9 mouse cellular contexts compared by ENCODE assay signal in genomic region chr5:140736166-140736565, GRCm38 (mm10). TPM values are rescaled to one million over a fixed set of nuclear protein-coding genes. Genes with fewer than 3 reads are reported as not detected.
DNase-seq lines count a peak whose midpoint lies in the region; ATAC-seq and TF ChIP-seq lines count a peak whose summit lies in the region.
"Had no signal": no experiment of that assay in that cellular context is flagged by ENCODE, and none has a peak within 500 bp of the region (broad histone marks: within the 10 kb centered on the region; RNA-seq: fewer than 3 reads in every experiment).

No protein-coding gene starts in this region.

- peaks cover 32% of the 10 kb centered on the region for H3K27me3 ChIP-seq in kidney, embryonic 15.5 days
- H3K27me3 ChIP-seq in E14TG2a.4 (ENCODE audit: insufficient read depth, low read length): peaks cover 54% of the 10 kb centered on the region
- H3K27me3 ChIP-seq in liver, embryonic 13.5 days: peaks cover 46% of the 10 kb centered on the region

- no peaks in the 10 kb centered on the region for H3K36me3 ChIP-seq in kidney, embryonic 15.5 days
- H3K36me3 ChIP-seq in E14TG2a.4 (ENCODE audit: insufficient read depth, low read length): no peaks in the 10 kb centered on the region
- H3K36me3 ChIP-seq in liver, embryonic 13.5 days: no peaks in the 10 kb centered on the region

- DNase-seq in kidney, adult 18-20 months: no peak
- DNase-seq in liver, embryonic 13.5 days: no peak
- DNase-seq in right cerebral cortex, adult 18-20 months: no peak
- no peak for DNase-seq in urinary bladder, adult 18-20 months (ENCODE audit: low spot score in 2 of 2)
- DNase-seq: kidney, adult 8-10 months had no signal

- H3K9me3 ChIP-seq in kidney, embryonic 15.5 days (replicated peaks): no peaks in the 10 kb centered on the region
- H3K9me3 ChIP-seq in E14TG2a.4 (ENCODE audit: low read length): peaks cover 8% of the 10 kb centered on the region; the same call in 1 of the 2 replicates
- H3K9me3 ChIP-seq in liver, embryonic 13.5 days (replicated peaks): no peaks in the 10 kb centered on the region

- no peak for ATAC-seq in kidney, embryonic 15.5 days (replicated peaks; ENCODE audit: low FRiP score)
- ATAC-seq in liver, embryonic 13.5 days (ENCODE audit: low read depth): no peak
- ATAC-seq in frontal cortex, adult (ENCODE audit: low TSS enrichment): no peak

- no peak overlapping the region for H3K9ac ChIP-seq in kidney, embryonic 15.5 days
- H3K9ac ChIP-seq in liver, embryonic 13.5 days: no peak overlapping the region

- H3K4me3 ChIP-seq in kidney, embryonic 15.5 days (replicated peaks): peak overlapping the region; percentile 41
- peak overlapping the region; percentile 81 for H3K4me3 ChIP-seq in E14TG2a.4 (replicated peaks; ENCODE audit: low read length)
- peak overlapping the region; percentile 84 for H3K4me3 ChIP-seq in bone marrow macrophage, adult 2 months (ENCODE audit: insufficient read depth, low read length)
- H3K4me3 ChIP-seq in liver, embryonic 13.5 days (replicated peaks): no peak overlapping the region

- peaks cover 22% of the 10 kb centered on the region for H3K4me1 ChIP-seq in kidney, embryonic 15.5 days
- H3K4me1 ChIP-seq in E14TG2a.4 (replicated peaks; ENCODE audit: low read depth, low read length): peaks cover 38% of the 10 kb centered on the region
- peaks cover 54% of the 10 kb centered on the region for H3K4me1 ChIP-seq in bone marrow macrophage, adult 2 months (ENCODE audit: control insufficient read depth, insufficient read depth, low read length)
- H3K4me1 ChIP-seq in liver, embryonic 13.5 days (replicated peaks): peaks cover 18% of the 10 kb centered on the region

- TF ChIP-seq POLR2A in bone marrow macrophage, adult 2 months (IDR thresholded peaks at IDR 0.05; ENCODE audit: borderline replicate concordance, low read depth, low read length): no peak

- H3K4me2 ChIP-seq in kidney, embryonic 15.5 days: peak overlapping the region; percentile 82
- peak overlapping the region; percentile 59 for H3K4me2 ChIP-seq in liver, embryonic 13.5 days

- no peak overlapping the region for H3K27ac ChIP-seq in kidney, embryonic 15.5 days
- peak overlapping the region; percentile 55; the same call in 1 of the 2 replicates for H3K27ac ChIP-seq in bone marrow macrophage, adult 2 months (ENCODE audit: insufficient read depth, low read depth, low read length)
- H3K27ac ChIP-seq in liver, embryonic 13.5 days: no peak overlapping the region

- TF ChIP-seq CTCF in E14TG2a.4 (conservative IDR thresholded peaks at IDR 0.05; ENCODE audit: low read length): no peak
- no peak for TF ChIP-seq CTCF in bone marrow macrophage, adult 2 months (IDR thresholded peaks at IDR 0.05; ENCODE audit: low read depth, low read length)

- WGBS in kidney, embryonic 15.5 days: 16% methylated on average over 13 of the region's 13 CpGs
- 6% methylated on average over 13 of the region's 13 CpGs for WGBS in liver, embryonic 13.5 days (ENCODE audit: insufficient replicate concordance)

RNA-seq across cellular contexts. Expression of gene Amz1, which starts 12.2 kb away (rescaled TPM):
- 2.1 TPM in 2 replicates for polyA plus RNA-seq in kidney, embryonic 15.5 days (2015; fragmentation: Nextera tagmentation; extraction: Ambion mirVana)
- 23.4 and 27.0 TPM in 2 replicates for polyA plus RNA-seq in bone marrow macrophage, adult 2 months (2012; ENCODE audit: insufficient read depth, insufficient read length, missing spikeins)
- polyA plus RNA-seq in liver, embryonic 13.5 days (2015; fragmentation: Nextera tagmentation; extraction: Ambion mirVana): 0.82 and 0.97 TPM in 2 replicates

RNA-seq across cellular contexts. Expression of gene Brat1, which starts 31.4 kb away (rescaled TPM):
- polyA plus RNA-seq in kidney, embryonic 15.5 days (2015; fragmentation: Nextera tagmentation; extraction: Ambion mirVana): 21.5 and 25.0 TPM in 2 replicates
- 13.5 and 14.5 TPM in 2 replicates for polyA plus RNA-seq in bone marrow macrophage, adult 2 months (2012; ENCODE audit: insufficient read depth, insufficient read length, missing spikeins)
- 8.0 and 8.2 TPM in 2 replicates for polyA plus RNA-seq in liver, embryonic 13.5 days (2015; fragmentation: Nextera tagmentation; extraction: Ambion mirVana)

RNA-seq across cellular contexts. Expression of gene Iqce, which starts 34.0 kb away (rescaled TPM):
- polyA plus RNA-seq in kidney, embryonic 15.5 days (2015; fragmentation: Nextera tagmentation; extraction: Ambion mirVana): 25.7 and 29.3 TPM in 2 replicates
- polyA plus RNA-seq in bone marrow macrophage, adult 2 months (2012; ENCODE audit: insufficient read depth, insufficient read length, missing spikeins): 28.7 and 38.3 TPM in 2 replicates
- polyA plus RNA-seq in liver, embryonic 13.5 days (2015; fragmentation: Nextera tagmentation; extraction: Ambion mirVana): 4.3 and 5.6 TPM in 2 replicates
